Mouse (Mus musculus) ovary, adult 18-20 months (tissue): ENCODE data around the gene Id3.

Experiments
- DNase-seq: peaks from one replicate; pipeline ENCODE4 v3.0.0; 2022; ENCODE audit warnings: low spot score, mixed read lengths

Id3 gene

GRCm38 (mm10) chr4:136147436-136148135 is 4.3 kb downstream of the Id3 start:
- DNase-seq = peak; percentile 84

GRCm38 (mm10) chr4:136148342-136149044 is 5.2 kb downstream of the Id3 start:
- peak; percentile 33 for DNase-seq

GRCm38 (mm10) chr4:136149045-136149379 is 5.7 kb downstream of the Id3 start:
- no peak for DNase-seq

GRCm38 (mm10) chr4:136149734-136150133 is 6.4 kb downstream of the Id3 start:
- DNase-seq = no peak

GRCm38 (mm10) chr4:136150596-136150995 is 7.3 kb downstream of the Id3 start:
- no peak for DNase-seq

GRCm38 (mm10) chr4:136152821-136153220 is 9.5 kb downstream of the Id3 start:
- no peak for DNase-seq

- DNase-seq = no peak
Observed at GRCm38 (mm10) chr4:136154462-136154861, 11.2 kb downstream of the Id3 start.

- DNase-seq = no peak
Observed at GRCm38 (mm10) chr4:136158498-136158897, 15.2 kb downstream of the Id3 start.

- DNase-seq = peak; percentile 45
Observed at GRCm38 (mm10) chr4:136159802-136160397, 16.6 kb downstream of the Id3 start.

- peak; percentile 65 for DNase-seq
Observed at GRCm38 (mm10) chr4:136163448-136163847, 20.2 kb downstream of the Id3 start.

- no peak for DNase-seq
Observed at GRCm38 (mm10) chr4:136164981-136165380, 21.7 kb downstream of the Id3 start.

- no peak for DNase-seq
Observed at GRCm38 (mm10) chr4:136167701-136168100, 24.4 kb downstream of the Id3 start.

GRCm38 (mm10) chr4:136170401-136170800 is 27.1 kb downstream of the Id3 start:
- DNase-seq = no peak

- no peak for DNase-seq
Observed at GRCm38 (mm10) chr4:136171455-136171854, 28.2 kb downstream of the Id3 start.

GRCm38 (mm10) chr4:136172011-136172541 is 28.8 kb downstream of the Id3 start, which contains the start of gene E2f2:
TSS of gene E2f2 (plus strand) at chr4:136172394.
- no peak for DNase-seq

GRCm38 (mm10) chr4:136172542-136173209 is 29.4 kb downstream of the Id3 start:
- peak; percentile 63 for DNase-seq

GRCm38 (mm10) chr4:136173210-136173715 is 30.0 kb downstream of the Id3 start:
- no peak for DNase-seq

GRCm38 (mm10) chr4:136174216-136175193 is 31.2 kb downstream of the Id3 start:
- DNase-seq = no peak

GRCm38 (mm10) chr4:136176022-136176552 is 32.8 kb downstream of the Id3 start:
- no peak for DNase-seq

GRCm38 (mm10) chr4:136177244-136177611 is 33.9 kb downstream of the Id3 start:
- DNase-seq = no peak
